Mouse (Mus musculus) liver, embryonic 16.5 days (tissue): Measurements from ENCODE around the gene Nrl. TPM values are rescaled to one million over a fixed set of nuclear protein-coding genes. Genes with fewer than 3 reads are reported as not detected.

Source experiments
- polyA plus RNA-seq: library from polyadenylated mRNA; unstranded; fragments of >200 nt; fragmentation: Nextera tagmentation; extraction: Ambion mirVana; gene quantifications from 2 replicates; pipeline ENCODE4 v1.2.1, GENCODE M21; 2015

The Nrl gene
- polyA plus RNA-seq, 1 experiment from 2014 or later: not detected

Other genes with a start within 250 kb of the Nrl start
- 88.8 and 91.2 TPM in 2 replicates for gene Dhrs4, start 46.2 kb downstream of the Nrl start, polyA plus RNA-seq
- 0.28 and 0.46 TPM in 2 replicates for gene Carmil3, start 34.3 kb downstream of the Nrl start, polyA plus RNA-seq
- gene Cpne6, start 14.5 kb downstream of the Nrl start, polyA plus RNA-seq: not detected in 2 replicates
- gene Pck2, start 15.3 kb upstream of the Nrl start, polyA plus RNA-seq: 41.2 and 42.5 TPM in 2 replicates
- gene Dcaf11, start 35.0 kb upstream of the Nrl start, polyA plus RNA-seq: 62.0 and 64.7 TPM in 2 replicates
- gene A730061H03Rik, start 35.4 kb upstream of the Nrl start, polyA plus RNA-seq: 2.0 and 3.2 TPM in 2 replicates
- 0.74 and 2.0 TPM in 2 replicates for gene Fitm1, start 50.6 kb upstream of the Nrl start, polyA plus RNA-seq
- 114 TPM in 2 replicates for gene Psme1, start 53.1 kb upstream of the Nrl start, polyA plus RNA-seq
- gene Emc9, start 60.3 kb upstream of the Nrl start, polyA plus RNA-seq: 22.5 and 25.8 TPM in 2 replicates
- gene Psme2, start 66.1 kb upstream of the Nrl start, polyA plus RNA-seq: 177 and 181 TPM in 2 replicates
- gene Rnf31, start 66.7 kb upstream of the Nrl start, polyA plus RNA-seq: 9.5 and 9.7 TPM in 2 replicates
- 15.9 and 17.2 TPM in 2 replicates for gene Irf9, start 78.6 kb upstream of the Nrl start, polyA plus RNA-seq
- 2.9 and 3.1 TPM in 2 replicates for gene Rec8, start 93.1 kb upstream of the Nrl start, polyA plus RNA-seq
- 23.4 and 24.6 TPM in 2 replicates for gene Ipo4, start 111.0 kb upstream of the Nrl start, polyA plus RNA-seq
- gene Gm49378, start 112.9 kb upstream of the Nrl start, polyA plus RNA-seq: 0.71 and 1.0 TPM in 2 replicates
- gene Tm9sf1, start 118.8 kb upstream of the Nrl start, polyA plus RNA-seq: 46.8 and 49.6 TPM in 2 replicates
- 0.15 and 0.16 TPM in 2 replicates for gene Tssk4, start 125.2 kb upstream of the Nrl start, polyA plus RNA-seq
- 14.1 and 16.8 TPM in 2 replicates for gene Mdp1, start 135.5 kb upstream of the Nrl start, polyA plus RNA-seq
- 20.9 and 22.8 TPM in 2 replicates for gene Gmpr2, start 147.0 kb upstream of the Nrl start, polyA plus RNA-seq
- 212 and 230 TPM in 2 replicates for gene Nedd8, start 147.1 kb upstream of the Nrl start, polyA plus RNA-seq
- gene Tinf2, start 156.8 kb upstream of the Nrl start, polyA plus RNA-seq: 17.8 and 20.1 TPM in 2 replicates
- gene Tgm1, start 188.9 kb upstream of the Nrl start, polyA plus RNA-seq: 2.8 and 3.1 TPM in 2 replicates
- gene Rabggta, start 197.3 kb upstream of the Nrl start, polyA plus RNA-seq: 11.3 and 12.4 TPM in 2 replicates
- gene Dhrs1, start 220.7 kb upstream of the Nrl start, polyA plus RNA-seq: 40.9 and 43.5 TPM in 2 replicates
- gene Nop9, start 220.7 kb upstream of the Nrl start, polyA plus RNA-seq: 18.6 and 18.7 TPM in 2 replicates
- gene Cideb, start 233.5 kb upstream of the Nrl start, polyA plus RNA-seq: 74.1 and 86.9 TPM in 2 replicates
- gene Ltb4r2, start 236.4 kb upstream of the Nrl start, polyA plus RNA-seq: 0.38 and 0.40 TPM in 2 replicates
- gene Ltb4r1, start 241.0 kb upstream of the Nrl start, polyA plus RNA-seq: 14.2 and 16.4 TPM in 2 replicates